Mouse (Mus musculus) midbrain, embryonic 11.5 days (tissue): ENCODE results near the gene Them4. TPM values are rescaled to one million over a fixed set of nuclear protein-coding genes. Genes with fewer than 3 reads are reported as not detected.

Source experiments
- polyA plus RNA-seq: library from polyadenylated mRNA; unstranded; fragments of >200 nt; fragmentation: Nextera tagmentation; extraction: Ambion mirVana; gene quantifications from 2 replicates; pipeline ENCODE4 v1.2.1, GENCODE M21; 2014

The Them4 gene
- polyA plus RNA-seq, 1 experiment from 2014 or later = 12.8 TPM

Other genes with a start within 250 kb of the Them4 start
- gene Gm10697, start 237.4 kb upstream of the Them4 start, polyA plus RNA-seq = not detected in 2 replicates
- not detected in 2 replicates for gene Gm10696, start 131.9 kb upstream of the Them4 start, polyA plus RNA-seq
- not detected in 2 replicates for gene Gm5286, start 113.4 kb upstream of the Them4 start, polyA plus RNA-seq
- not detected in 2 replicates for gene Gm4778, start 46.1 kb upstream of the Them4 start, polyA plus RNA-seq
- 0.11 TPM in 1 of 2 replicates, not detected in the other for gene Them5, start 32.0 kb downstream of the Them4 start, polyA plus RNA-seq
- 0.87 and 1.4 TPM in 2 replicates for gene C2cd4d, start 52.3 kb downstream of the Them4 start, polyA plus RNA-seq
- 0.10 and 0.14 TPM in 2 replicates for gene Rorc, start 62.7 kb downstream of the Them4 start, polyA plus RNA-seq
- 0.17 and 0.37 TPM in 2 replicates for gene Lingo4, start 88.4 kb downstream of the Them4 start, polyA plus RNA-seq
- 55.3 and 63.2 TPM in 2 replicates for gene Tdrkh, start 103.2 kb downstream of the Them4 start, polyA plus RNA-seq
- gene Mrpl9, start 133.2 kb downstream of the Them4 start, polyA plus RNA-seq = 71.1 and 73.3 TPM in 2 replicates
- gene Oaz3, start 133.8 kb downstream of the Them4 start, polyA plus RNA-seq = 0.12 TPM in 1 of 2 replicates, not detected in the other
- gene Celf3, start 168.2 kb downstream of the Them4 start, polyA plus RNA-seq = 150 and 154 TPM in 2 replicates
- 15.3 TPM in 2 replicates for gene Riiad1, start 170.3 kb downstream of the Them4 start, polyA plus RNA-seq